Comparison of ENCODE assay signal across 9 mouse cellular contexts in the genomic region with DNA sequence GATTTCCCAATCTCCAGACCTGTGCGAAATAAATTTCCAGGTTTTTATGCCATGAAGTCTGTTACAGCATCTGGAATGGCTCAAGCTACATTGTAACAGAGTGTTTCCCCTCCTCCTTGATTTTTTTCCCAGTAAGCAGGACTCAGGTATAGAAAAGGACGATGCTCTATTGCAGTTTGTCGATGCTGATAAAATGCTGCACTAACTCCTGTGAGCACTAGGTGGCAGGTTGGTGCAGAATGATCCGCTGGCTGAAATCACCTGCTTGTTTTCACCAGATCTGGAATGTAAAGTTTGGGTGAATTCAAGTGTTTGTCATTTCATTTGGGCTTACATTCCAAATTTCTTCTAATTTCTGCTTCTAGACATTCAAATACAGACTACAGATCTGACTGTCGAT. TPM values are rescaled to one million over a fixed set of nuclear protein-coding genes. Genes with fewer than 3 reads are reported as not detected.
DNase-seq lines count a peak whose midpoint lies in the region; ATAC-seq and TF ChIP-seq lines count a peak whose summit lies in the region.
"Had no signal": no experiment of that assay in that cellular context is flagged by ENCODE, and none has a peak within 500 bp of the region (broad histone marks: within the 10 kb centered on the region; RNA-seq: fewer than 3 reads in every experiment).

No protein-coding gene starts in this region.

- no peaks in the 10 kb centered on the region for H3K36me3 ChIP-seq in heart, adult 2 months (ENCODE audit: control insufficient read depth, insufficient read depth, low read length)
- no peaks in the 10 kb centered on the region for H3K36me3 ChIP-seq in heart, embryonic 11.5 days (ENCODE audit: control insufficient read depth, insufficient read depth, low read length)
- no peaks in the 10 kb centered on the region for H3K36me3 ChIP-seq in ES-E14 (ENCODE audit: control insufficient read depth, insufficient read depth, low read length, poor library complexity, severe bottlenecking)
- no peaks in the 10 kb centered on the region for H3K36me3 ChIP-seq in midbrain, embryonic 15.5 days (replicated peaks)
- H3K36me3 ChIP-seq: embryonic facial prominence, embryonic 12.5 days had no signal

- H3K4me3 ChIP-seq in heart, adult 2 months: no peak overlapping the region
- no peak overlapping the region for H3K4me3 ChIP-seq in heart, embryonic 11.5 days (ENCODE audit: low read depth, low read length)
- H3K4me3 ChIP-seq in ES-E14 (ENCODE audit: insufficient read depth in 1 of 2, low read depth in 1 of 2, low read length in 2 of 2, poor library complexity in 1 of 2, severe bottlenecking in 1 of 2): no peak overlapping the region
- no peak overlapping the region for H3K4me3 ChIP-seq in midbrain, embryonic 15.5 days
- H3K4me3 ChIP-seq: embryonic facial prominence, embryonic 12.5 days had no signal

- intact Hi-C loops in heart, adult 2 months (cut with DNase I): loop anchor here (2.0 kb wide), 1 partner anchor 34 kb away; no protein-coding TSS in a partner anchor

- H3K27me3 ChIP-seq in heart, adult 2 months (ENCODE audit: control insufficient read depth, insufficient read depth, low read length): no peaks in the 10 kb centered on the region
- H3K27me3 ChIP-seq in heart, embryonic 11.5 days (ENCODE audit: control insufficient read depth, insufficient read depth, low read length): no peaks in the 10 kb centered on the region
- H3K27me3 ChIP-seq in midbrain, embryonic 15.5 days (replicated peaks): no peaks in the 10 kb centered on the region
- H3K27me3 ChIP-seq: embryonic facial prominence, embryonic 12.5 days had no signal

- H3K9ac ChIP-seq in heart, adult 2 months (ENCODE audit: low read depth, low read length): no peak overlapping the region
- no peak overlapping the region for H3K9ac ChIP-seq in heart, embryonic 11.5 days (ENCODE audit: low read depth, low read length)
- H3K9ac ChIP-seq in ES-E14 (ENCODE audit: insufficient read depth, low read depth, low read length, poor library complexity, severe bottlenecking): no peak overlapping the region
- H3K9ac ChIP-seq in midbrain, embryonic 15.5 days: no peak overlapping the region
- H3K9ac ChIP-seq: embryonic facial prominence, embryonic 12.5 days had no signal

- WGBS in heart, adult 2 months: 4% methylated on average over 5 of the region's 5 CpGs
- WGBS in heart, embryonic 11.5 days (ENCODE audit: insufficient replicate concordance): 2% methylated on average over 5 of the region's 5 CpGs
- WGBS in midbrain, embryonic 15.5 days: 3% methylated on average over 5 of the region's 5 CpGs

- TF ChIP-seq POLR2A in heart, adult 2 months (IDR thresholded peaks at IDR 0.05; ENCODE audit: insufficient read depth, low read depth, low read length): no peak

- peak; percentile 92 for TF ChIP-seq CTCF in heart, adult 2 months (IDR thresholded peaks at IDR 0.05)

- no peaks in the 10 kb centered on the region for H3K4me1 ChIP-seq in heart, adult 2 months (ENCODE audit: control insufficient read depth, insufficient read depth, low read length)
- no peaks in the 10 kb centered on the region for H3K4me1 ChIP-seq in heart, embryonic 11.5 days (ENCODE audit: control insufficient read depth, insufficient read depth, low read length)
- H3K4me1 ChIP-seq in ES-E14 (ENCODE audit: control insufficient read depth in 2 of 2, insufficient read depth in 2 of 2, low read length in 2 of 2, poor library complexity in 1 of 2): peaks cover 0 to 3% of the 10 kb centered on the region in 2 experiments; a peak in 1 of 4 replicates
- H3K4me1 ChIP-seq in midbrain, embryonic 15.5 days: no peaks in the 10 kb centered on the region
- H3K4me1 ChIP-seq: embryonic facial prominence, embryonic 12.5 days had no signal

- in situ Hi-C loops in ES-E14 (cut with MboI; ENCODE audit: low sequenced_read_pairs in 2 of 2, unreplicated experiment in 2 of 2): no loop called here

- H3K4me2 ChIP-seq in heart, embryonic 11.5 days: no peak overlapping the region
- H3K4me2 ChIP-seq in midbrain, embryonic 15.5 days: no peak overlapping the region
- H3K4me2 ChIP-seq: embryonic facial prominence, embryonic 12.5 days had no signal

- TF ChIP-seq EP300 in heart, adult 2 months (IDR thresholded peaks at IDR 0.05; ENCODE audit: insufficient read depth, low read depth, low read length): no peak

- H3K79me2 ChIP-seq in heart, adult 2 months (replicated peaks; ENCODE audit: control insufficient read depth, insufficient read depth, low read length): no peaks in the 10 kb centered on the region

- ATAC-seq in heart, embryonic 11.5 days (replicated peaks; ENCODE audit: insufficient number of reproducible peaks, low FRiP score, low TSS enrichment): no peak
- peak; percentile 52; the same call in 1 of the 2 replicates for ATAC-seq in midbrain, embryonic 15.5 days (replicated peaks)

- no peaks in the 10 kb centered on the region for H3K9me3 ChIP-seq in heart, embryonic 11.5 days (replicated peaks; ENCODE audit: control insufficient read depth, low read length)
- H3K9me3 ChIP-seq in ES-E14 (ENCODE audit: control insufficient read depth, insufficient read depth, low read depth, low read length): no peaks in the 10 kb centered on the region
- H3K9me3 ChIP-seq in midbrain, embryonic 15.5 days: no peaks in the 10 kb centered on the region
- H3K9me3 ChIP-seq: embryonic facial prominence, embryonic 12.5 days had no signal

- no peak overlapping the region for H3K27ac ChIP-seq in heart, adult 2 months
- H3K27ac ChIP-seq in heart, embryonic 11.5 days (ENCODE audit: low read depth, low read length): no peak overlapping the region
- H3K27ac ChIP-seq in ES-E14 (ENCODE audit: insufficient read depth, low read depth, low read length, poor library complexity, severe bottlenecking): no peak overlapping the region
- no peak overlapping the region for H3K27ac ChIP-seq in midbrain, embryonic 15.5 days
- H3K27ac ChIP-seq: embryonic facial prominence, embryonic 12.5 days had no signal

- peak in 1 of 2 experiments; percentile 21 for DNase-seq in heart, adult 2 months
- DNase-seq in 3T3-L1 (ENCODE audit: low read depth, low spot score): peak; percentile 74
- DNase-seq in ES-E14 (ENCODE audit: low read depth, low spot score): no peak
- DNase-seq in embryo, embryonic 9.5 days (ENCODE audit: extremely low spot score): peak; percentile 36
- DNase-seq in induced T-regulatory cell, adult 2 months (ENCODE audit: low read depth): peak; percentile 70
- DNase-seq in ovary, postnatal 10 days (ENCODE audit: low spot score): no peak

TF ChIP-seq in ES-E14, 5 proteins besides CTCF, POLR2A, EP300 and RAD21:
- TF ChIP-seq HCFC1 (IDR thresholded peaks at IDR 0.05; ENCODE audit: borderline replicate concordance, insufficient read depth, low read length) (no peak), ZC3H11A (IDR thresholded peaks at IDR 0.05; ENCODE audit: borderline replicate concordance, low read depth, low read length) (0 out of 2 replicates have a peak, but pooled peaks have one; percentile 41)

RNA-seq across cellular contexts. Expression of a gene that starts 9.0 kb away (rescaled TPM):
- 1 to 10 TPM; 3.8 to 4.9 TPM for total RNA-seq in heart, adult 2 months (2021)
- polyA plus RNA-seq in heart, adult 2 months (2012; rRNA removed): 5.1 TPM in 2 replicates
- polyA plus RNA-seq in heart, embryonic 11.5 days (2014; fragmentation: Nextera tagmentation; extraction: Ambion mirVana): 7.4 and 7.7 TPM in 2 replicates
- total RNA-seq in ES-E14 (2012; rRNA removed): 7.6 and 10.0 TPM in 2 replicates
- 17.8 and 18.6 TPM in 2 replicates for polyA plus RNA-seq in midbrain, embryonic 15.5 days (2015; fragmentation: Nextera tagmentation; extraction: Ambion mirVana)

RNA-seq across cellular contexts. Expression of a gene that starts 18.5 kb away (rescaled TPM):
- under 1 TPM; 0.77 to 0.89 TPM for total RNA-seq in heart, adult 2 months (2021)
- 0.88 and 1.3 TPM in 2 replicates for polyA plus RNA-seq in heart, adult 2 months (2012; rRNA removed)
- polyA plus RNA-seq in heart, embryonic 11.5 days (2014; fragmentation: Nextera tagmentation; extraction: Ambion mirVana): 1.7 TPM in 2 replicates
- total RNA-seq in ES-E14 (2012; rRNA removed): 6.4 and 7.3 TPM in 2 replicates
- 0.92 and 1.1 TPM in 2 replicates for polyA plus RNA-seq in midbrain, embryonic 15.5 days (2015; fragmentation: Nextera tagmentation; extraction: Ambion mirVana)

Comparison
In these comparisons a context has a peak if more than half of its experiments do, and no peak if none do; other contexts are left out.
1. DNase-seq: peak in 3T3-L1 (single experiment), embryo, embryonic 9.5 days (single experiment) and induced T-regulatory cell, adult 2 months (single experiment); none in ES-E14 (single experiment) and ovary, postnatal 10 days (single experiment).